Comparison of ENCODE assay signal across 10 mouse cellular contexts in the genomic region with DNA sequence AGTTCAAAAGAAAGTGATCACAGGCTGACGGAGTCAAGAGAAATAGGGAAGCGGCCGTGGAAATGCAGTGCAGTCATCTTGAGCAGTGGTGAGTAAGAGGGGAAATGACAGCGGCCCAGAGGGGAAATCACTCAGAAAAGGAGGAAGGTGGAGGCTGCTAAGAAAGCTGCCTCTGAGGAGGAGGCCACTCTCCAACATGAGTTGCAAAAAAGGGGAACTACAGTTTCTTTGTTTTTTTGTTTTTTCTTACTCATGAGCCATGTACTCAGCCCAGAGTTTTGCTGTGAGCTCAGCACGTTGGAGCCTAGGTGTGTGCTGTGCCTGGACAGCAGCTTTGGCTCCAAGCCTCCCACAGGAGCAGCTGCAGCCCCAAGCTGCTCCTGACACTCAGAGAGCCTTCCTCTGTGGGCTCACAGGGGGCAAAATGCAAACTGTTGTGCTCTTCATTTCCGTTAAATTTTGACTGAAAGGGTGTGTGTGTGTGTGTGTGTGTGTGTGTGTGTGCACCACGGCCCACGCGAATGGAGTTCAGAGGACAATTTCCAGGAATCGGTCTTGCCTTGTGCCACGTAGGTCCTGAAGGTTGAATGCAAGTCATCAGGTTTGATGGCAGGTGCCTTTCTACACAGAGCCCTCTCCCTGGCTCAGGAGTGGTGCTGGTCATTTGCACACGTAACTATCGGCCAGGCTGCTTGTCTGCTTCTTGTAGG. TPM values are rescaled to one million over a fixed set of nuclear protein-coding genes. Genes with fewer than 3 reads are reported as not detected.
A peak's percentile ranks its signal among the peaks of the same experiment; 100 is the strongest.
DNase-seq lines count a peak whose midpoint lies in the region; ATAC-seq and TF ChIP-seq lines count a peak whose summit lies in the region.
"Had no signal": no experiment of that assay in that cellular context is flagged by ENCODE, and none has a peak within 500 bp of the region (broad histone marks: within the 10 kb centered on the region; RNA-seq: fewer than 3 reads in every experiment).

No protein-coding gene starts in this region.

- 8% methylated on average over 13 of the region's 13 CpGs for WGBS in bone marrow, adult 2 months
- 53% methylated on average over 13 of the region's 13 CpGs for WGBS in lung, postnatal 0 days

- peak overlapping the region; percentile 94 for H3K27ac ChIP-seq in bone marrow, adult 2 months (ENCODE audit: control insufficient read depth, insufficient read depth, low read depth, low read length, poor library complexity)
- no peak overlapping the region for H3K27ac ChIP-seq in lung, postnatal 0 days (ENCODE audit: low read length)
- no peak overlapping the region for H3K27ac ChIP-seq in left cerebral cortex, adult 2 months
- H3K27ac ChIP-seq: embryonic facial prominence, embryonic 13.5 days had no signal

- no peak overlapping the region for H3K4me2 ChIP-seq in lung, postnatal 0 days (replicated peaks; ENCODE audit: low read depth, low read length)
- H3K4me2 ChIP-seq: embryonic facial prominence, embryonic 13.5 days had no signal

- no peak for TF ChIP-seq EP300 in lung, postnatal 0 days (IDR thresholded peaks at IDR 0.05)

- TF ChIP-seq CTCF in bone marrow, adult 2 months (IDR thresholded peaks at IDR 0.05; ENCODE audit: control insufficient read depth, insufficient read depth, low read length), result 0 out of 2 replicates have a peak, but pooled peaks have one; percentile 5
- TF ChIP-seq CTCF in lung, postnatal 0 days (IDR thresholded peaks at IDR 0.05), result no peak
- TF ChIP-seq CTCF in left cerebral cortex, adult 2 months (IDR thresholded peaks at IDR 0.05), result no peak

- H3K4me1 ChIP-seq in bone marrow, adult 2 months (ENCODE audit: control insufficient read depth, insufficient read depth, low read length), result peaks cover 11% of the 10 kb centered on the region; the same call in 1 of the 2 replicates
- H3K4me1 ChIP-seq in lung, postnatal 0 days (ENCODE audit: insufficient read depth, low read depth, low read length), result peaks cover 8% of the 10 kb centered on the region; the same call in 1 of the 2 replicates
- H3K4me1 ChIP-seq: embryonic facial prominence, embryonic 13.5 days had no signal

- TF ChIP-seq POLR2A in bone marrow, adult 2 months (IDR thresholded peaks at IDR 0.05; ENCODE audit: borderline replicate concordance, control insufficient read depth, low read depth, low read length), result no peak

- H3K27me3 ChIP-seq in lung, postnatal 0 days (replicated peaks; ENCODE audit: insufficient read depth, low read length), result no peaks in the 10 kb centered on the region
- H3K27me3 ChIP-seq in splenic B cell, adult 2 months (ENCODE audit: control insufficient read depth, insufficient read depth, low read length, poor library complexity, severe bottlenecking), result no peaks in the 10 kb centered on the region
- H3K27me3 ChIP-seq: embryonic facial prominence, embryonic 13.5 days had no signal

- no peak overlapping the region for H3K9ac ChIP-seq in lung, postnatal 0 days (replicated peaks; ENCODE audit: low read depth)
- H3K9ac ChIP-seq: embryonic facial prominence, embryonic 13.5 days had no signal

- H3K36me3 ChIP-seq in lung, postnatal 0 days (ENCODE audit: insufficient read depth, low read length), result no peaks in the 10 kb centered on the region
- no peaks in the 10 kb centered on the region for H3K36me3 ChIP-seq in splenic B cell, adult 2 months (ENCODE audit: control insufficient read depth, insufficient read depth, low read length, poor library complexity, severe bottlenecking)
- H3K36me3 ChIP-seq: embryonic facial prominence, embryonic 13.5 days; hindbrain, embryonic 10.5 days had no signal

- ATAC-seq in lung, postnatal 0 days, result peak; percentile 34

- DNase-seq in kidney, adult 9 months, result peak; percentile 16
- DNase-seq in kidney, postnatal 4 days, result no peak
- DNase-seq in lung, postnatal 0 days (ENCODE audit: low spot score), result peak; percentile 70
- DNase-seq in splenic B cell, adult 2 months (ENCODE audit: low read depth, low spot score), result peak; percentile 95
- DNase-seq in embryo, embryonic 9.5 days (ENCODE audit: extremely low spot score), result no peak
- DNase-seq in cerebellum, postnatal 10 days, result no peak
- DNase-seq in left cerebral cortex, adult 2 months (ENCODE audit: extremely low spot score in 1 of 2, low spot score in 2 of 2), result no peak

- H3K9me3 ChIP-seq in lung, postnatal 0 days (ENCODE audit: low read length), result no peaks in the 10 kb centered on the region
- H3K9me3 ChIP-seq: embryonic facial prominence, embryonic 13.5 days; hindbrain, embryonic 10.5 days had no signal

- intact Hi-C loops in left cerebral cortex, adult 2 months (cut with DNase I), result no loop called here

- no peak overlapping the region for H3K4me3 ChIP-seq in bone marrow, adult 2 months (replicated peaks; ENCODE audit: control insufficient read depth, low read depth, low read length)
- no peak overlapping the region for H3K4me3 ChIP-seq in lung, postnatal 0 days (ENCODE audit: low read depth, low read length)
- no peak overlapping the region for H3K4me3 ChIP-seq in left cerebral cortex, adult 2 months
- H3K4me3 ChIP-seq: embryonic facial prominence, embryonic 13.5 days; hindbrain, embryonic 10.5 days had no signal

RNA-seq across cellular contexts. Expression of a gene that starts 7.7 kb away (rescaled TPM):
- polyA plus RNA-seq in bone marrow, adult 2 months (2011; ENCODE audit: insufficient read depth, insufficient read length, low replicate concordance, missing spikeins), result 2.4 and 6.6 TPM in 2 replicates
- 9.3 and 11.9 TPM in 2 replicates for polyA plus RNA-seq in lung, postnatal 0 days (2015; fragmentation: Nextera tagmentation; extraction: Ambion mirVana)
- total RNA-seq in left cerebral cortex, adult 2 months (2021), result under 1 TPM; 0.16 to 0.43 TPM

RNA-seq across cellular contexts. Expression of a gene that starts 30.8 kb away (rescaled TPM):
- 8.9 and 15.8 TPM in 2 replicates for polyA plus RNA-seq in bone marrow, adult 2 months (2011; ENCODE audit: insufficient read depth, insufficient read length, low replicate concordance, missing spikeins)
- 16.8 and 19.4 TPM in 2 replicates for polyA plus RNA-seq in lung, postnatal 0 days (2015; fragmentation: Nextera tagmentation; extraction: Ambion mirVana)
- total RNA-seq in left cerebral cortex, adult 2 months (2021), result 10 to 100 TPM; 22.1 to 23.8 TPM

RNA-seq across cellular contexts. Expression of a gene that starts 30.9 kb away (rescaled TPM):
- 54.7 and 60.7 TPM in 2 replicates for polyA plus RNA-seq in bone marrow, adult 2 months (2011; ENCODE audit: insufficient read depth, insufficient read length, low replicate concordance, missing spikeins)
- polyA plus RNA-seq in lung, postnatal 0 days (2015; fragmentation: Nextera tagmentation; extraction: Ambion mirVana), result 6.3 and 7.9 TPM in 2 replicates
- 1 to 10 TPM in 1 of 2 experiments, under 1 TPM in 1; 0.87 to 1.2 TPM for total RNA-seq in left cerebral cortex, adult 2 months (2021)

RNA-seq across cellular contexts. Expression of a gene that starts 39.1 kb away (rescaled TPM):
- polyA plus RNA-seq in bone marrow, adult 2 months (2011; ENCODE audit: insufficient read depth, insufficient read length, low replicate concordance, missing spikeins), result 38.4 and 53.6 TPM in 2 replicates
- 73.4 and 74.2 TPM in 2 replicates for polyA plus RNA-seq in lung, postnatal 0 days (2015; fragmentation: Nextera tagmentation; extraction: Ambion mirVana)
- total RNA-seq in left cerebral cortex, adult 2 months (2021), result 10 to 100 TPM; 71.6 to 75.9 TPM

RNA-seq across cellular contexts. Expression of a gene that starts 55.9 kb away (rescaled TPM):
- polyA plus RNA-seq in bone marrow, adult 2 months (2011; ENCODE audit: insufficient read depth, insufficient read length, low replicate concordance, missing spikeins), result 31.2 and 39.6 TPM in 2 replicates
- 32.8 and 37.0 TPM in 2 replicates for polyA plus RNA-seq in lung, postnatal 0 days (2015; fragmentation: Nextera tagmentation; extraction: Ambion mirVana)
- total RNA-seq in left cerebral cortex, adult 2 months (2021), result 10 to 100 TPM; 10.9 to 12.6 TPM

Comparison
In these comparisons a context has a peak if more than half of its experiments do, and no peak if none do; other contexts are left out.
1. DNase-seq: peak in kidney, adult 9 months (single experiment), lung, postnatal 0 days (single experiment) and splenic B cell, adult 2 months (single experiment); none in kidney, postnatal 4 days (0 of 2), embryo, embryonic 9.5 days (single experiment), cerebellum, postnatal 10 days (0 of 2) and left cerebral cortex, adult 2 months (0 of 2).